Mouse (Mus musculus) adrenal gland, adult 18-20 months (tissue): ENCODE results near the gene Cdkn1a. TPM values are rescaled to one million over a fixed set of nuclear protein-coding genes. Genes with fewer than 3 reads are reported as not detected.

Experiments used
- total RNA-seq, 2 experiments: library from RNA; stranded (reverse); gene quantifications; 1 replicate in 1 of 2; 2 replicates in 1 of 2; pipeline ENCODE4 v1.2.3; 2021

Gene Cdkn1a
- total RNA-seq, 2 experiments from 2014 or later: 100 to 128 TPM

Other genes with a start within 250 kb of the Cdkn1a start
- under 1 TPM in 1 of 2 experiments, not detected in 1; 0.13 TPM for gene Pnpla1, start 232.6 kb upstream of the Cdkn1a start, total RNA-seq
- not detected for gene 4930539E08Rik, start 175.7 kb upstream of the Cdkn1a start, total RNA-seq
- gene Pxt1, start 147.1 kb upstream of the Cdkn1a start, total RNA-seq: not detected
- 10 to 100 TPM; 50.4 to 61.5 TPM for gene Kctd20, start 139.0 kb upstream of the Cdkn1a start, total RNA-seq
- 10 to 100 TPM; 49.2 to 49.9 TPM for gene Stk38, start 83.0 kb upstream of the Cdkn1a start, total RNA-seq
- 100 to 1,000 TPM; 113 to 119 TPM for gene Srsf3, start 58.3 kb upstream of the Cdkn1a start, total RNA-seq
- gene Rab44, start 23.2 kb downstream of the Cdkn1a start, total RNA-seq: under 1 TPM; 0.20 to 0.54 TPM
- under 1 TPM; 0.33 to 0.35 TPM for gene Cpne5, start 147.2 kb downstream of the Cdkn1a start, total RNA-seq
- gene Ppil1, start 173.2 kb downstream of the Cdkn1a start, total RNA-seq: 10 to 100 TPM; 21.3 to 22.4 TPM
- 100 to 1,000 TPM; 111 to 147 TPM for gene BC004004, start 177.8 kb downstream of the Cdkn1a start, total RNA-seq
- gene Pi16, start 226.7 kb downstream of the Cdkn1a start, total RNA-seq: 10 to 100 TPM; 16.8 to 52.3 TPM